ENCODE assay signal across 8 mouse cellular contexts in the genomic region with DNA sequence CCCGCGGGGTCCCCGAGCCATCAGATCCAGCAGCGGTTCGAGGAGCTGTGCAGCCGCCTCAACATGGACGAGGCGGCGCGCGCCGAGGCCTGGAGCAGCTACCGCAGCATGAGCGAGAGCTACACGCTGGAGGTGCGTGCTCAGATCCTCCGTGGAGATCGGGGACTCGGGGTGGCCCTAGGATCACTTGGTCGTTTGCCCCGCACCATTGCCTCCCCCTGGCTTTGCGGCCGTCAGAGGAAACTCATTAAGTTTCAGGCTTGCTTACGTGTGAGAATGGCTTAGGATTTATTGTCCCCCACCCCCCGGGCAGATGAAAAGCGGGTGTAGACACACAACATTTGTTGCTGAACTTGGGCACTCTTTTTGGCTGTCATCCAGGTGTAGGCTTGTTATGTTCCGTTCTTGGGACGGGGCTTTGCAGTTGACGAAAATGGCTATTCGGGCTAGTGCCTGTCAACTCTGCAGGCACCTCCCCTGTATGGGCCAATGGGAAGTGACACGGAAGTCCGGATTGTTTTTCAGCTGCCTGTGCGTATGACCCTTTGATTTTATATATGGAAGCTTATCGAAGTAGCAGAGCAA. TPM values are rescaled to one million over a fixed set of nuclear protein-coding genes. Genes with fewer than 3 reads are reported as not detected.
A peak's percentile ranks its signal among the peaks of the same experiment; 100 is the strongest.
DNase-seq lines count a peak whose midpoint lies in the region; ATAC-seq and TF ChIP-seq lines count a peak whose summit lies in the region.

No protein-coding gene starts in this region.

- peaks cover 14% of the 10 kb centered on the region for H3K36me3 ChIP-seq in erythroblast, embryonic 14.5 days (ENCODE audit: control insufficient read depth)
- H3K36me3 ChIP-seq in heart, embryonic 10.5 days, result no peaks in the 10 kb centered on the region
- H3K36me3 ChIP-seq in kidney, embryonic 14.5 days (ENCODE audit: control insufficient read depth, insufficient read depth, low read length), result no peaks in the 10 kb centered on the region; the same call in 1 of the 2 replicates
- peaks cover 6% of the 10 kb centered on the region; the same call in 1 of the 2 replicates for H3K36me3 ChIP-seq in limb, embryonic 14.5 days (ENCODE audit: control insufficient read depth, insufficient read depth, low read length)
- no peaks in the 10 kb centered on the region for H3K36me3 ChIP-seq in midbrain, embryonic 16.5 days (ENCODE audit: control insufficient read depth, insufficient read depth, low read length)

- WGBS in bone marrow, adult 2 months, result under 1% methylated on average over 34 of the region's 34 CpGs
- WGBS in heart, embryonic 10.5 days, result under 1% methylated on average over 34 of the region's 34 CpGs
- WGBS in kidney, embryonic 14.5 days, result under 1% methylated on average over 34 of the region's 34 CpGs
- under 1% methylated on average over 31 of the region's 34 CpGs for WGBS in limb, embryonic 14.5 days
- WGBS in midbrain, embryonic 16.5 days, result under 1% methylated on average over 34 of the region's 34 CpGs

- peak overlapping the region; percentile 93 for H3K27ac ChIP-seq in bone marrow, adult 2 months (ENCODE audit: control insufficient read depth, insufficient read depth, low read depth, low read length, poor library complexity)
- H3K27ac ChIP-seq in heart, embryonic 10.5 days, result peak overlapping the region; percentile 90
- peak overlapping the region; percentile 73 for H3K27ac ChIP-seq in kidney, embryonic 14.5 days (ENCODE audit: low read depth, low read length)
- H3K27ac ChIP-seq in limb, embryonic 14.5 days (replicated peaks; ENCODE audit: low read depth, low read length), result peak overlapping the region; percentile 68
- peak overlapping the region; percentile 89 for H3K27ac ChIP-seq in midbrain, embryonic 16.5 days (ENCODE audit: low read length)

- peak overlapping the region; percentile 55 for H3K4me2 ChIP-seq in kidney, embryonic 14.5 days (replicated peaks; ENCODE audit: low read depth, low read length)
- peak overlapping the region; percentile 73 for H3K4me2 ChIP-seq in limb, embryonic 14.5 days (replicated peaks; ENCODE audit: low read depth, low read length, severe bottlenecking)
- H3K4me2 ChIP-seq in midbrain, embryonic 16.5 days (ENCODE audit: low read length), result peak overlapping the region; percentile 84

- DNase-seq in B cell, adult 2 months, result peak; percentile 80 to 83
- DNase-seq in heart, embryonic 10.5 days (ENCODE audit: low spot score), result peak; percentile 91
- peak; percentile 77 for DNase-seq in limb, embryonic 14.5 days (ENCODE audit: low spot score)
- DNase-seq in spleen, postnatal 14 days (ENCODE audit: low spot score in 2 of 2), result peak; percentile 32 to 62

- H3K27me3 ChIP-seq in erythroblast, embryonic 14.5 days (ENCODE audit: control insufficient read depth), result no peaks in the 10 kb centered on the region
- no peaks in the 10 kb centered on the region for H3K27me3 ChIP-seq in heart, embryonic 10.5 days (ENCODE audit: insufficient read depth, poor library complexity, severe bottlenecking)
- no peaks in the 10 kb centered on the region for H3K27me3 ChIP-seq in kidney, embryonic 14.5 days (ENCODE audit: control insufficient read depth, insufficient read depth, low read length)
- H3K27me3 ChIP-seq in limb, embryonic 14.5 days (ENCODE audit: control insufficient read depth, insufficient read depth, low read length), result no peaks in the 10 kb centered on the region
- H3K27me3 ChIP-seq in midbrain, embryonic 16.5 days (ENCODE audit: control insufficient read depth, insufficient read depth, low read depth, low read length), result no peaks in the 10 kb centered on the region

- no peaks in the 10 kb centered on the region for H3K9me3 ChIP-seq in erythroblast, embryonic 14.5 days (ENCODE audit: control insufficient read depth, low read length)
- H3K9me3 ChIP-seq in heart, embryonic 10.5 days, result no peaks in the 10 kb centered on the region
- H3K9me3 ChIP-seq in kidney, embryonic 14.5 days (ENCODE audit: control insufficient read depth, low read length), result no peaks in the 10 kb centered on the region
- H3K9me3 ChIP-seq in limb, embryonic 14.5 days (ENCODE audit: control insufficient read depth, low read length), result no peaks in the 10 kb centered on the region
- no peaks in the 10 kb centered on the region for H3K9me3 ChIP-seq in midbrain, embryonic 16.5 days (replicated peaks; ENCODE audit: control insufficient read depth, low read length, poor library complexity, severe bottlenecking)

- peak overlapping the region; percentile 97 for H3K4me3 ChIP-seq in bone marrow, adult 2 months (replicated peaks; ENCODE audit: control insufficient read depth, low read depth, low read length)
- H3K4me3 ChIP-seq in erythroblast, embryonic 14.5 days (replicated peaks), result peak overlapping the region; percentile 79
- H3K4me3 ChIP-seq in heart, embryonic 10.5 days, result peak overlapping the region; percentile 92
- H3K4me3 ChIP-seq in kidney, embryonic 14.5 days (ENCODE audit: low read length), result peak overlapping the region; percentile 91
- H3K4me3 ChIP-seq in limb, embryonic 14.5 days (replicated peaks; ENCODE audit: low read length), result peak overlapping the region; percentile 71
- H3K4me3 ChIP-seq in midbrain, embryonic 16.5 days (ENCODE audit: low read depth, low read length), result peak overlapping the region; percentile 90

- no peak for TF ChIP-seq CTCF in bone marrow, adult 2 months (IDR thresholded peaks at IDR 0.05; ENCODE audit: control insufficient read depth, insufficient read depth, low read length)

- H3K9ac ChIP-seq in kidney, embryonic 14.5 days (ENCODE audit: low read depth, low read length), result peak overlapping the region; percentile 78
- peak overlapping the region; percentile 71 for H3K9ac ChIP-seq in limb, embryonic 14.5 days (ENCODE audit: low read depth, low read length, severe bottlenecking)
- peak overlapping the region; percentile 94 for H3K9ac ChIP-seq in midbrain, embryonic 16.5 days (ENCODE audit: low read depth, low read length)

- peaks cover 2% of the 10 kb centered on the region; the same call in 1 of the 2 replicates for H3K4me1 ChIP-seq in bone marrow, adult 2 months (ENCODE audit: control insufficient read depth, insufficient read depth, low read length)
- peaks cover 28% of the 10 kb centered on the region for H3K4me1 ChIP-seq in erythroblast, embryonic 14.5 days (ENCODE audit: control insufficient read depth)
- H3K4me1 ChIP-seq in heart, embryonic 10.5 days, result peaks cover 9% of the 10 kb centered on the region
- peaks cover 7% of the 10 kb centered on the region; the same call in 1 of the 2 replicates for H3K4me1 ChIP-seq in kidney, embryonic 14.5 days (ENCODE audit: control insufficient read depth, insufficient read depth, low read length)
- peaks cover 6% of the 10 kb centered on the region for H3K4me1 ChIP-seq in limb, embryonic 14.5 days (ENCODE audit: control insufficient read depth, insufficient read depth, low read length)
- peaks cover 18% of the 10 kb centered on the region for H3K4me1 ChIP-seq in midbrain, embryonic 16.5 days (ENCODE audit: control insufficient read depth, insufficient read depth, low read length)

- TF ChIP-seq POLR2A in bone marrow, adult 2 months (IDR thresholded peaks at IDR 0.05; ENCODE audit: borderline replicate concordance, control insufficient read depth, low read depth, low read length), result peak; percentile 7; the same call in 1 of the 2 replicates
- TF ChIP-seq POLR2A in limb, embryonic 14.5 days (IDR thresholded peaks at IDR 0.05; ENCODE audit: borderline replicate concordance, extremely low read depth, insufficient read depth, insufficient read length), result 0 out of 2 replicates have a peak, but pooled peaks have one; percentile 1

- ATAC-seq in kidney, embryonic 14.5 days (ENCODE audit: low FRiP score, low TSS enrichment), result peak; percentile 83
- peak; percentile 72 for ATAC-seq in limb, embryonic 14.5 days (ENCODE audit: low FRiP score, low read depth)
- peak; percentile 84 for ATAC-seq in midbrain, embryonic 16.5 days

RNA-seq across cellular contexts. Expression of a gene that starts 0.5 kb away (rescaled TPM):
- polyA plus RNA-seq in bone marrow, adult 2 months (2011; ENCODE audit: insufficient read depth, insufficient read length, low replicate concordance, missing spikeins), result 8.2 and 17.0 TPM in 2 replicates
- 0.13 and 0.19 TPM in 2 replicates for polyA plus RNA-seq in erythroblast, embryonic 14.5 days (2012)
- 8.3 and 13.7 TPM in 2 replicates for polyA plus RNA-seq in heart, embryonic 10.5 days (2016; fragmentation: Nextera tagmentation; extraction: Ambion mirVana)
- polyA plus RNA-seq in kidney, embryonic 14.5 days (2014; fragmentation: Nextera tagmentation; extraction: Ambion mirVana), result 12.8 and 21.3 TPM in 2 replicates
- polyA plus RNA-seq in limb, embryonic 14.5 days (2012; rRNA removed), result 20.3 and 22.3 TPM in 2 replicates
- 20.0 and 20.3 TPM in 2 replicates for polyA plus RNA-seq in limb, embryonic 14.5 days (2014; fragmentation: Nextera tagmentation; extraction: Ambion mirVana)
- 22.5 and 26.3 TPM in 2 replicates for polyA plus RNA-seq in midbrain, embryonic 16.5 days (2015; fragmentation: Nextera tagmentation; extraction: Ambion mirVana)

Comparison
In these comparisons a context has a peak if more than half of its experiments do, and no peak if none do; other contexts are left out.
1. Peak in every context shown above with its lines: DNase-seq, ATAC-seq, H3K4me3 ChIP-seq and H3K27ac ChIP-seq.